Mouse (Mus musculus) heart, postnatal 14 days (tissue): ENCODE measurements around the gene Coro1b. TPM values are rescaled to one million over a fixed set of nuclear protein-coding genes. Genes with fewer than 3 reads are reported as not detected.

Source experiments
- DNase-seq, 2 experiments: peaks; one replicate each; pipeline ENCODE4 v3.0.0; 2021 to 2022
- intact Hi-C: fragments of 180-260 bp; cut with DNase I; formaldehyde crosslinking; loops from one replicate; pipeline ENCODE4 v1.15.1; 2025
- long read RNA-seq, 2 experiments: library from polyadenylated mRNA; stranded (forward); transcript quantifications; one replicate each; pipeline ENCODE4 v2.0.0; 2021
- total RNA-seq, 2 experiments: library from RNA; stranded (reverse); gene quantifications; 2 replicates each; pipeline ENCODE4 v1.2.3; 2021

Coro1b gene
- total RNA-seq = 10 to 100 TPM; 61.9 to 70.9 TPM
- long read RNA-seq, experiment 1, transcript Coro1b-201 (11 exons, 1,888 nt) = major isoform, 26 of 87 reads
- long read RNA-seq, experiment 1, partial matches to known transcripts = 10 of 87 reads
- long read RNA-seq, experiment 1, other reads (novel, unspliced or antisense) = 51 of 87 reads
- long read RNA-seq, experiment 2, transcript Coro1b-201 (11 exons, 1,888 nt) = major isoform, 20 of 82 reads
- long read RNA-seq, experiment 2, partial matches to known transcripts = 10 of 82 reads
- long read RNA-seq, experiment 2, other reads (novel, unspliced or antisense) = 52 of 82 reads

DNA sequence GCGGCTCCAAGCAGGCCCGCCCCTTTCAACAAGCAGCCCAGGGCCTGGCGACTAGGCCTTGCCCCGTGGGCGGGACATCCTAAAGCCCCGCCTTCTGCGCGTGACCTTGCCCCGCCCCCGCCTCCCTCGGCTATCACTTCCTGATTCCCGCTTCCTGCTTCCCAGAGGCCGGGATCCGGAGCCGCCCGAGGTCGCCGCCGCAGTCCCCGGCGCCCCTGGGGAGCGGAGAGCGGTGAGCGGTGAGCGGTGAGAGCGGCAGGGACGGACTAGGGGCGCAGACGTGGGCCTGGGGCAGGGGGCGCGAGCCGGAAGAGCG lies at the start of gene Coro1b:
Coro1b (plus strand) TSS at position 129 of the 316 bp plus-strand sequence.
- peak; percentile 99 for DNase-seq
- intact Hi-C loops = loop anchor here (2.0 kb wide), 1 partner anchor 14 kb away; the partner anchor contains the start of gene Rps6kb2

GRCm38 (mm10) chr19:4099056-4099455 lies 49.4 kb upstream of the Coro1b start:
- intact Hi-C loops = loop anchor here (2.0 kb wide), 1 partner anchor 130 kb away; no protein-coding TSS in a partner anchor
- peak; percentile 93 to 95 for DNase-seq

GRCm38 (mm10) chr19:4099837-4100717 lies 48.3 kb upstream of the Coro1b start, which contains the start of gene Pitpnm1:
TSS of gene Pitpnm1 (plus strand) at chr19:4099998.
- DNase-seq = peak; percentile 86 to 88
- intact Hi-C loops = loop anchor here (2.0 kb wide), 1 partner anchor 129 kb away; no protein-coding TSS in a partner anchor

- peak; percentile 43 to 57 for DNase-seq
- intact Hi-C loops = no loop called here
Measured at GRCm38 (mm10) chr19:4100718-4101261, 47.6 kb upstream of the Coro1b start.

DNA sequence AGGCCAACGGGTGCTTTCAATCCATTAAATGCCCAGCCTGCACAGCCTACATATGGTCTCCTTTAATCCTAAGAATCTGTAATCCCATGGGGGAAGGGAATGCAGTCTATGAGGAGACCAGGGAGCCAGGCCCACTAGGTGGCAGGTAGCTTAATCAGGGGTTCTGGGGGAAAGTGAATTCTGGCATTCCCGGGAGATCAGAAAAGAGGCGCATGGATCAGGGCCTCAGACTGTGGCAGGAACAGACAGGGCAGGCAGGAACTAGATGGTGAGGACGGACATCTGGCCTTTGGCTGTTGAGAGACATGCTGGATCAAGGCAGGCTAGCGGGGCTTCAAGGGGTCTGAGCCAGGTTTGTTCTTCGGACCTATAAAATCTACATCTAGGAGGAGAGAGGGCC lies 47.0 kb upstream of the Coro1b start:
- no peak for DNase-seq
- intact Hi-C loops = no loop called here

DNA sequence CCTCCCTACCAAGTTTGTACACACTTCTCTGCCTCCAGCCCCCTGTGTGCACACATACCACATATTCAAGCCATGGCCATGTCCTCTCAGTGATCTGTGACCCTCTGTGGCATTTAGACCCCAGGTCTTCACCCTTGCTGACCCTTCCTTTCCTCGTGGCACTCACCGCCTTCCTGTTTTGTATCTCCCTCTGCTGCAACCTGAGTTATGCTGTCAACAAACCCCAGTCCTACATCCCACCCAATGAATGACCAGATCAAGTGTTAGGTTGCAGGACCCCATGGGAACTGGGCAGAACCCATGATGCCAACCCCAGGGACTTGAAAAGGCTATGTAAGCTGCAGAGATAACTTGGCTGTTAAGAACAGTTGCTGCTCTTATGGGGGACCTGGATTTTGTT lies 46.4 kb upstream of the Coro1b start:
- intact Hi-C loops = no loop called here

DNA sequence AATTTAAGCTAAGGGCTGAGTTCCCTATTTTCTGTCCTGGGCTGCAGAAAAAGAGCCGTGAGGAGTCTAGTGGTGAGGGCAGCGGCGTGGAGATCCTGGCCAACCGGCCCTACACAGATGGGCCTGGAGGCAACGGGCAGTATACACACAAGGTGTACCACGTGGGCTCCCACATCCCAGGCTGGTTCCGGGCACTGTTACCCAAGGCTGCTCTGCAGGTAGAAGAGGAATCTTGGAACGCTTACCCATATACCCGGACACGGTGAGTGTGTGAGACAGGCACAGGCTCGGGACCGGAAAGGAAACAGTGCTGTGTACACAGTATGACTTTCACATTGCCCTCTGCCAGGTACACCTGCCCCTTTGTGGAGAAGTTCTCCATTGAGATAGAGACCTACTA lies 45.8 kb upstream of the Coro1b start:
- DNase-seq = no peak
- intact Hi-C loops = no loop called here

More for the DNA sequence above, 46.4 kb upstream of the Coro1b start:
- no peak for DNase-seq

DNA sequence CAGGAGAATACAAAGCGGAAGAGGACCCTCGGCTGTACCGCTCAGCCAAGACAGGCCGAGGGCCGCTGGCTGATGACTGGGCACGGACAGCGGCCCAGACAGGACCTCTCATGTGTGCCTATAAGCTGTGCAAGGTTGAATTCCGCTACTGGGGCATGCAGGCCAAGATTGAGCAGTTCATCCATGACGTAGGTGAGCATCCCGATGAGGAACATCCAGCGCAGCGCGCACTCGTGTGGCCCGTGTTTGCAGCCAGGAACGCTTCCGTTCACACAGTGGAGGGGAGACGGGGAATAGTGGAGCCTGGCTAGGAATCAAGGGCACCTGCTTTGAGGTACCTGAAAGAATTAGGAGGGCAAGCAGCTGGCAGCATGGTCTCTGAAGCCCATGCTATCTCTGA lies 45.1 kb upstream of the Coro1b start:
- intact Hi-C loops = no loop called here
- DNase-seq = no peak

- DNase-seq = no peak
- intact Hi-C loops = no loop called here
Measured at GRCm38 (mm10) chr19:4103792-4104191, 44.6 kb upstream of the Coro1b start.

DNA sequence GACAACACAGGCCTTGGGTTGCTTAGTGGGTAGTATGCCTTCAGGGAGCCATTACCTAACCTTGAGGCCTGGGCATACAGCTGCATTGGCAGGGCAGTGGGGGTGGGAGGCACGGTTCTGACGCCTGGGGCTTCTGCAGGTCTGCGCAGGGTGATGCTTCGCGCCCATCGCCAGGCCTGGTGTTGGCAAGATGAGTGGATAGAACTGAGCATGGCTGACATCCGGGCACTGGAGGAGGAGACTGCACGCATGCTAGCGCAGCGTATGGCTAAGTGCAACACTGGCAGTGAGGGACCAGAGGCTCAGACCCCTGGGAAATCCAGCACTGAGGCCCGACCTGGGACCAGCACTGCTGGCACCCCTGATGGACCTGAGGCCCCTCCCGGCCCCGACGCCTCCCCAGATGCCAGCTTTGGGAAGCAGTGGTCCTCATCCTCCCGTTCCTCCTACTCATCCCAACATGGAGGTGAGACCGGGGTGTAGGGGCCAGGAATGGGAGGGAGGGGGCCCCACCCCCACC lies 43.7 kb upstream of the Coro1b start:
- DNase-seq = no peak
- intact Hi-C loops = no loop called here

DNA sequence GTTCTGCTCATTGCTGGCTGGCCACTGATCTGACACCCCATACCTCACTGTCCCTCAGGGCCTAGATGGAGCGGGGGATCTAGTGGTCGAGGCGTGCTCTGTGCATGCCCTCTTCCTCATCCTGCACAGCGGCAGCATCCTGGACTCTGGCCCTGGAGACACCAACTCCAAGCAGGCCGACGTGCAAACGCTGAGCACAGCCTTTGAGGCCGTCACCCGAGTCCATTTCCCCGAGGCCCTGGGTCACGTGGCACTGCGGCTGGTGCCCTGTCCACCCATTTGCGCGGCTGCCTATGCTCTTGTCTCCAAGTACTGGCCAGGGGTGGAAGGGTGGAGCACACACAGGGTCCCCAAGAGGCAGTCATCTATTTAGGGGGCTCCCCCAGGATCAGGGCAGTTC lies 41.8 kb upstream of the Coro1b start:
- intact Hi-C loops = no loop called here

GRCm38 (mm10) chr19:4108535-4108934 lies 39.9 kb upstream of the Coro1b start:
- no peak for DNase-seq
- intact Hi-C loops = no loop called here

More for the DNA sequence above, 41.8 kb upstream of the Coro1b start:
- DNase-seq = no peak

DNA sequence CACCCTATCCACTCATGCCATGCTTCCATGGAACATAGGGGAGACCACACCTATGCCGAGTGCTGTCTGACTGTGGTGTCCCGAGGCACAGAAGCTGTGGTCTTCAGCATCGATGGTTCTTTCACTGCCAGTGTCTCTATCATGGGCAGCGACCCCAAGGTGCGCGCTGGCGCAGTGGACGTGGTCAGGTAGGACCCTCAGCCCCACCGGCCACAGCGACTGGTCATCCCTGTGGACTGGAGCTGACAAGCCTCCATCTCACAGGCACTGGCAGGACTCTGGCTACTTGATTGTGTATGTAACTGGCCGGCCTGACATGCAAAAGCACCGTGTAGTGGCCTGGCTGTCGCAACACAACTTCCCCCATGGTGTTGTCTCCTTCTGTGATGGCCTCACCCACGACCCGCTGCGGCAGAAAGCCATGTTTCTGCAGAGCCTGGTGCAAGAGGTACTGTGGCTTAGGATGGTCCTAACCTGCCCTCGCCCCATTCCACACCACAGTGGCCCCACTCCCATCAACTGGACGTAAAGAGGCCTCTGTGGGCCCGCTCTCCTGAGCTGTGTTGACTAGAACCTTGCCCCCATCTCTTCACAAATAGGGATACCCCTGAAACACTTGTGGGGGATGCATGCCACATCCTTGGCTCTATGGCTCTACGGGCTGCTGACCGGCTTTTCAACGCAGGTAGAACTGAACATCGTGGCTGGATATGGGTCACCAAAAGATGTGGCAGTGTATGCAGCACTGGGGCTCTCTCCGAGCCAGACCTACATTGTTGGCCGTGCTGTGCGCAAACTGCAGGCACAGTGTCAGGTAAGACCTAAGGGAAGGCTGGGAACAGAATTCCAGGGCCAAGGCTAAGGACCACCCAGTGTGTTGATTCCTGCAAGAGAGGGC lies 36.1 kb upstream of the Coro1b start:
- intact Hi-C loops = no loop called here

GRCm38 (mm10) chr19:4113186-4113805 lies 35.1 kb upstream of the Coro1b start:
- DNase-seq = peak; percentile 65 to 81
- intact Hi-C loops = no loop called here

More for the DNA sequence above, 36.1 kb upstream of the Coro1b start:
- no peak for DNase-seq

GRCm38 (mm10) chr19:4113806-4114230 lies 34.6 kb upstream of the Coro1b start:
- peak in 1 of 2 experiments; percentile 17 for DNase-seq
- intact Hi-C loops = no loop called here

GRCm38 (mm10) chr19:4114551-4114950 lies 33.9 kb upstream of the Coro1b start:
- intact Hi-C loops = no loop called here
- no peak for DNase-seq

- DNase-seq = no peak
- intact Hi-C loops = no loop called here
Measured at GRCm38 (mm10) chr19:4115144-4115543, 33.3 kb upstream of the Coro1b start.

DNA sequence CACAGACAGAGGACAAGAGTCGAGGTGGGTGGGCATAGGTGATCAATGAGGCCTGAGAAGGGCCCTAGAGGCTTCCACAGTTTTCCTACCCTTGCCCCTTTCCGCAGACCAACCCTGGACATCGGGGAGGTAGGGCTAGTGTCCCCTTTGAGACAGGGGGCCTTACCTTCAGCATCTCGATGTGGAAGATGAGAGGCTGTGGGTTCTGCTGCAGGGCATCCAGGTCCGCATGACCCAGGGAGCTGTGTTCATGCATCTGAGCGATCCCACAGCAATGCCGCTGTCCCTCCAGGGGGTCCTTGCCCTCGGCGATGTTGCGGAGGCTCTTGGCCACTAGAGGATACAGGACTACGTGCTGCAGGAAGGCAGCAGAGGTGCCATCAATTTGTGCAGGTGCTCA lies 32.6 kb upstream of the Coro1b start:
- intact Hi-C loops = no loop called here
- no peak for DNase-seq

GRCm38 (mm10) chr19:4117006-4117405 lies 31.4 kb upstream of the Coro1b start:
- intact Hi-C loops = no loop called here

More at GRCm38 (mm10) chr19:4117006-4117405, 31.4 kb upstream of the Coro1b start:
- DNase-seq = no peak
